Mouse (Mus musculus) small intestine, adult 2 months (tissue): ENCODE results near the gene Hsd3b7.

Source experiments
- CTCF ChIP-seq: fragments of 200-500 bp; IDR thresholded peaks from 2 replicates; pipeline ENCODE4 v1.5.1; 2012; ENCODE audit warnings: low read depth, mild to moderate bottlenecking, control low read depth, inconsistent platforms, low read length, moderate library complexity, mixed read lengths; ENCODE audit not compliant: insufficient replicate concordance, insufficient read length; ENCODE audit errors: extremely low read depth
- POLR2A ChIP-seq: fragments of 200-500 bp; IDR thresholded peaks from 2 replicates; pipeline ENCODE4 v1.6.1; 2012; ENCODE audit warnings: low read depth, mild to moderate bottlenecking, control low read depth, inconsistent platforms, low read length, moderate library complexity

GRCm38 (mm10) chr7:127768997-127769593 is 31.3 kb upstream of the Hsd3b7 start:
- TF ChIP-seq CTCF (no peak), POLR2A (no peak)
